Mouse (Mus musculus): ENCODE measurements at regions not wholly inside any gene's neighbourhood (a gene's known extent, or its start where the extent isn't known, plus 50 kb on each side); places are given as distances from the start of the nearest gene placed in this dataset.
"Not testable (repeated sequence)": the region's sequence is repeated elsewhere in the genome, so short reads cannot be mapped to it uniquely, and the experiment has no call there.

DNA sequence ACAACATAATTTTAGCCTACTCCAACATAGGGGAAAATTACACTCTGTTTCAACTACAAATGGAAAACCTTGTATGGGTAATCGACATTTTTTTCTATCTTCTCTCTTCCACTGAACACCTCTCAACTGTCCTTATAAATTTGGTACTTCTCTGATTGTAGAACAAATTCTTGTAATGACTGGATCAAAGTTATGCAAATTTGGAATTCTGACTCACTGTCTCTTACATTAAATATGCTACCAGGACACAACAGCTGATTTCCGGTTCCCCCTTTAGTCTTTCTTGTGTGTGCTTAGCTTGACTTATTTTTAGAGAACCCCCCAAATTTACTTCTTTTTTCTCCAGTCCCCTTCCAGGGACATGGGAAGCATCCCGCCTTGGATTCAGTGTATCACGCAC, 68.2 kb upstream of the Slc44a3 start:
- no peak for DNase-seq (ENCODE audit: extremely low spot score in 1 of 2, low spot score in 2 of 2)
- no peak for TF ChIP-seq CTCF (IDR thresholded peaks at IDR 0.05)
- intact Hi-C loops (cut with DNase I) = no loop called here
- Histone ChIP-seq H3K27ac (no peak overlapping the region), H3K4me3 (no peak overlapping the region)

DNA sequence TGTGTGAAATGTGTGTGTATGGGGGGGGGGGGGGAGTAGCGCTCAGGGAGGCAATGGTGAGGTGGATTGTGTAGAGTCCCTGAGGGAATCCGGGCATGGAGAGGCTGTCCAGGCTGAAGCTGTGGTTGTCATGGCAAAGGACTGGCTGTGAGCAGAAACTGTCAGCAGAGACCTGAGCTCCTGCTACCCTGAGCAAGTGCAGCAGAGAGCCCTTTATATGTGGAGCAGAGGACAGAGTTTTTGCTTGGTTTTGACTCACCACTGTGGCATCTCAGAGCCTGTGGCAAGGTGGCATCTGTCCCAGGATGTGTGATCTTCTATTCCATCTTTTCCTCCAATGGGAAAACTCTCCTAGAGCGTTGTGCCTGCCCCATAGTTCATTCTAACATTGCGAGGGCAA, 65.8 kb upstream of the Slc44a3 start:
- no peak overlapping the region for H3K4me3 ChIP-seq
- no peak for TF ChIP-seq CTCF (IDR thresholded peaks at IDR 0.05)
- H3K27ac ChIP-seq = no peak overlapping the region
- no peak for DNase-seq (ENCODE audit: extremely low spot score in 1 of 2, low spot score in 2 of 2)
- intact Hi-C loops (cut with DNase I) = no loop called here

DNA sequence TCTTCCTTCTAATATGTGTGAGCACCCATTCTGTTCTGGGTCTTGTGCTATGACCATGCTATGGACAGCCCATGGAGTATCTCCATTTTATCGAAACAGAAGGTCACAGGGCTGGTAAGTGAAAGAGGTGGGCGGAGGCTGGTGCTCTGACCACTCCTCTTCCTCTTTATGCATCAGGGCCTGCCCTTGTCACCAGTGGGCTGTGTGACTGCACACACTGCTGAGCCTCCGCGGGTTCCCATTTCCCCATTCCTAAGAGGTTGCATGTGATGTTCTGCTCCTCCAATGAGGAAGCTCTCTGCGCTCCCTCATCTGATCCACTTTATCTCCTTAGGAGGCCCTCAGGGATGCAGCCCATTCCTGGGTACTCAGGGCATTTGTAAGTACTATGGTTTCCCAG, 65.0 kb upstream of the Slc44a3 start:
- H3K27ac ChIP-seq = no peak overlapping the region
- intact Hi-C loops (cut with DNase I) = no loop called here
- no peak for DNase-seq (ENCODE audit: extremely low spot score in 1 of 2, low spot score in 2 of 2)
- TF ChIP-seq CTCF (IDR thresholded peaks at IDR 0.05) = no peak
- H3K4me3 ChIP-seq = no peak overlapping the region

DNA sequence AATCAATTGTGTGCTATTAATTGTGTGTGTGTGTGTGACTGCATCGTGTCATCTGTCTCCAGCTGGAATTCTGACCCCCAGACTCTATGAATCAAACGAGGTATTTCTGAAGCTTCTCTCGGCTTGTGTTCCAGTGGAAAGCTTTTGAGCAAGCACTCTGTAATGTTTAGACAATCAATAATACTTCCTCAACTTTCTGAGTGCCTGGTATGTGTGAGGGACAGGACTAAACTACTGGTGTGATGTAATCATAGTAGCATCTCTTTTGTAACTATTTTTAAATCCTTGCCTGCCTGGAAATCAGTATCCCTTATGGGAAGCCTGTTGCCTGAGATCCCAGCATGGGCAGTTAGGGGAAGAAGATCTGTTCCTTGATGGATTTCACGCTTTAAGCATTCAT, 62.4 kb upstream of the Slc44a3 start:
- intact Hi-C loops (cut with DNase I) = no loop called here
- Histone ChIP-seq H3K4me3 (no peak overlapping the region), H3K27ac (no peak overlapping the region)
- no peak for TF ChIP-seq CTCF (IDR thresholded peaks at IDR 0.05)
- DNase-seq (ENCODE audit: extremely low spot score in 1 of 2, low spot score in 2 of 2) = no peak

DNA sequence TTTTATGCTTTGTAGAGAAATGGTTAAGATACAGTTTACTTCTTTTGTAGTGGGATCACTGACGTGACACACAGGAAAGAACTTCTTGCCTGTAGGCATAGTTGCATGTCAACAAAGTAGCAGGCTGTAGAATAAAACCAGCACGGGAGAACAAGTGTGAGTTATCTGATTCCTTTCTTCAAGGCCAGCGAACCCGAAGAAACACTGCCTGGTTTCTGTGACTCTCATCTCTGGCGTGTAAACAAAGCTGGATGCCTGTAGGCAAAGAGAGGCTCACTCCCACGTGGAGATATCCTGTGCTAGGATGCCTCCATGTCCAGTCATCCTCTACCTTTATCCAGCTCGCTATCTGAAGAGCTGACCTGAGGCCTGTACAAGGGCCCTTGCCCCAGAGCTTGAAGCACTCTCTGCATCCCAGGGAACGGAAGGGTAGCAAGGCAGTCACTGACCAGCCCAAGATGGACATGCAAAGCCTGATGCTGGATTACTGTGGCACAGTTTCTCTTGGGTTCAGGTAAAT, 61.5 kb upstream of the Slc44a3 start:
- no peak overlapping the region for H3K27ac ChIP-seq
- no peak overlapping the region for H3K4me3 ChIP-seq
- DNase-seq (ENCODE audit: extremely low spot score in 1 of 2, low spot score in 2 of 2) = no peak
- intact Hi-C loops (cut with DNase I) = no loop called here
- no peak for TF ChIP-seq CTCF (IDR thresholded peaks at IDR 0.05)

DNA sequence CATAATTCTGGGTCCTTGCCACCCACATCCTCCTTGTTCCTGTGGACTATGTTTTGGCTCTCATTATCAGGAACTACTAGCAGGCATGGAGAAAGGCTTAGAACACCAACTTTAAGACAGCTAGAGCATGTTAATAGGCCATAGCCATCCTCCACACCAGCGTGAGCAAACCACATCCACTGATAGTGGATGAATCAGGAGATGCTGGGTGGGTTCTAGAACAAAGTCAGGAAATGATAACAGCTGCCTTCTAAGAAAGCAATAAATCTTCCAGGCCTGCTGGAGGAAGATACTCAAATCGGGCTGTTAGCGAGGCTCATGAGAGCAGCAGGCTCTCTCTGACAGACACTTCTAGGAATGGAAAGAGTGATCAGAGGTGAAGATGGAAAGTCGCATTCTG, 60.9 kb upstream of the Slc44a3 start:
- intact Hi-C loops (cut with DNase I) = no loop called here
- no peak for TF ChIP-seq CTCF (IDR thresholded peaks at IDR 0.05)
- H3K27ac ChIP-seq = no peak overlapping the region
- DNase-seq (ENCODE audit: extremely low spot score in 1 of 2, low spot score in 2 of 2) = no peak
- no peak overlapping the region for H3K4me3 ChIP-seq

DNA sequence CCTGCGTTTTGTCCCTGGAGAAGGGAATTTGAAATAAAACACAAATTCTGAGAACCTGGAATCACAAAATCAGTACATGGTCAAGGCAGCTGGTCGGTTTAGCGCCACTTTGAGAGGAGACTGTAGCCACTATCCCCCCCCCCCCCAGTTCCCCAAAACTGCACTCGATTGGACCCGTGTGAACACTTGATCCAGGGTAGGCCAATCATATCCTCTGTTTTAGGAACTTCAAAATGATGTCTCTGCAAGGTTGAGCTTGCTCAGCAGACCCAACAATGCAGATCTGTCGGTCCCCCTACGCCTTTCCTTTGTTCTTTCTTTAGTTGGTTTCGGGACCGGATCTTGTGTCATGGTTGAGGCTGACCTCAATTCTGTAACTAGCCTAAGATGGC, 57.3 kb upstream of the Slc44a3 start:
- Histone ChIP-seq H3K27ac (no peak overlapping the region), H3K4me3 (no peak overlapping the region)
- no peak for DNase-seq (ENCODE audit: extremely low spot score in 1 of 2, low spot score in 2 of 2)
- TF ChIP-seq CTCF (IDR thresholded peaks at IDR 0.05) = no peak
- intact Hi-C loops (cut with DNase I) = no loop called here

DNA sequence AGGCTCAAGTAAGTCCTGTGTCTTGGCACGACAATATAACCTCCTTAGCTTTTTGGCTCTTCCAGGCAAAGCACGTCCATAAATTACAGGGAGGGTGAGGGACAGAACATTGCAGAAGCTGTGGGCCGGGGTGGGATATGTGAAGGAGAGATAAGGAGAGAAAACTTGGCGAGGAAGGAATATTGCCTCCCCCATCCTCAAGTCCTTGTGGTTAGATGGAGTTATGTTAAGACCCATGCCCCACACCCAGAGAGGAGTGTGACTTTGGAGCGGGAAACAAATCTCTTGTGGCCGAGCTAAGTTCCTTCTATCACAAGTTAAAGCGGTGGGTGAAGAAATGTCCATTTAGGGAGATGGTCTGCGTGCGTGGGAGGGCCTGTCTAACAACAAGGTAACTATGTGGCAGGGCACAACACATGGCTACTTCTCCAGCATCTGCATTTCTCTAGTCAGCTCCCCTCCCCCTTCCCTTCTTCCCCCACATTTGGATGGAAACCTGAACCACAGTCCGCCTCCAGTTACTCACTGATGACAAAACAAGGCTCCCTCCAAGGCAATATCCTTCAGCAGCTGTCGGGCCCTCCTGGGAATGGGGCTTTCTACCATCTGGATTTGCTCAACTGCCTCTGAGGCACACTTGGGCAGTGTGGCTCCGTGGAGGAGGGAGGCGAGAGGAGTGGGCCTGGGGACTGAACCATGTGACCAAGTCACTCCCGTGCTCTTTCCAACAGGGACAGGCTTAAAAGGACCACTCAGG, 56.7 kb upstream of the Slc44a3 start:
- no peak for DNase-seq (ENCODE audit: extremely low spot score in 1 of 2, low spot score in 2 of 2)
- Histone ChIP-seq H3K27ac (no peak overlapping the region), H3K4me3 (no peak overlapping the region)
- intact Hi-C loops (cut with DNase I) = no loop called here
- no peak for TF ChIP-seq CTCF (IDR thresholded peaks at IDR 0.05)

DNA sequence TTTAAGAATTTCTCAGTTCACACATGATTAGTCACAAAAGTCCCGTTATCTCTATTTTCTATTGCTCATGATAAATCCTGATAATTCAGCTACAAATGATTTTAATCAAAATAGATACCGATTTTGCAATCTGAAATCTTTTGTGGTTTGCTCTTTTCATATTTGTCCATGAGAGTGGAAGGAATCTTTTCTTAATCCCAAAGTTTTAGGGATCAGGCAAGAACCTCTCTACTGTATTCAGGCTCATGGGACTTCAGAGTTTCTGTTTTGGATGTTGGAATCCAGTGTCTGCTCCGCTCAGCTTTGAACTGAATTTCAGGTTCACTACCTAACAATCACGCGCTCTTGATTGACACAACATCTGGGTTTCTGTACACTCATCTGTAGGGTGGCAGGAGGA, 53.1 kb upstream of the Slc44a3 start:
- intact Hi-C loops (cut with DNase I) = no loop called here
- TF ChIP-seq CTCF (IDR thresholded peaks at IDR 0.05) = no peak
- Histone ChIP-seq H3K27ac (no peak overlapping the region), H3K4me3 (no peak overlapping the region)
- DNase-seq (ENCODE audit: extremely low spot score in 1 of 2, low spot score in 2 of 2) = no peak

DNA sequence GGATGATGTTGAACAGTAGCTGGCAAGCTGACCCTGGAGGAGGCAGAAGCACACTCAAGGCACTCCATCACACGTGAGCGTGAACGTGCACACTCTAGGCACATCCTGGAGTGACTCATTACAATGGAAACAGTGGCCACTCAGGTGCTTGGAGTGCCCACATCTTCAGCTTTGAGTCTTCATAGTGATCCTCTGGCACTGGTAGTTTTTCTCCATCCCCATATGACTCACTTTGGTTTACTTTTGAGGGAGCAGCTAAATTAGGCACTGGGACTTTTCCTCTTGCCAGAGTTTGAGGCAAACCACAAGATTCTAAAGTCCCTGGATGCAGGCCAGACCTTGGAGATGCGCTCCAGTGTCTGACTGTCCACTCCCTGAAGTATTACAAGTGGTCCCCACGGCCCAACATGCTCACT, 52.5 kb upstream of the Slc44a3 start:
- DNase-seq (ENCODE audit: extremely low spot score in 1 of 2, low spot score in 2 of 2) = peak in 1 of 2 experiments; percentile 18
- intact Hi-C loops (cut with DNase I) = no loop called here
- H3K27ac ChIP-seq = no peak overlapping the region
- H3K4me3 ChIP-seq = no peak overlapping the region
- TF ChIP-seq CTCF (IDR thresholded peaks at IDR 0.05) = no peak

DNA sequence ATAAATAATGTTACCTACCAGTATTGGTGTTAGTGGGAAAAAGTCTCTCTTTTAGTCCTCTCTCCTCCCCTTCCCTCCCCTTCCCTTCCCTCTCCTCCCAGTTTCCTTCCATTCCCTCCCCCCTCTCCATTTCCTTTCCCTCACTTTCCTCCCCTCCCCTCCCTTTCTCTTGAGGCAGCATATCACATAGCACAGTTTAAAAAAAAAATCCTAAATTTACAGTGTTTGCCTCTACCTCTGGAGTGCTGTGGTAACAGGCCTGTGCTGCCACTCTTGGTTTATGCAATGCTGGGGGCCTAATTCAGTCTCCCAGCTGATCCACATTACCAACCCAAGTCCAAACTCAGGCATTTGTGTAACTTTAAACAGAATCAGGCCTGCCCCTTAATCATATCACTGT, 52.1 kb upstream of the Slc44a3 start:
- no peak overlapping the region for H3K27ac ChIP-seq
- no peak overlapping the region for H3K4me3 ChIP-seq
- no peak for DNase-seq (ENCODE audit: extremely low spot score in 1 of 2, low spot score in 2 of 2)
- no peak for TF ChIP-seq CTCF (IDR thresholded peaks at IDR 0.05)
- intact Hi-C loops (cut with DNase I) = no loop called here

DNA sequence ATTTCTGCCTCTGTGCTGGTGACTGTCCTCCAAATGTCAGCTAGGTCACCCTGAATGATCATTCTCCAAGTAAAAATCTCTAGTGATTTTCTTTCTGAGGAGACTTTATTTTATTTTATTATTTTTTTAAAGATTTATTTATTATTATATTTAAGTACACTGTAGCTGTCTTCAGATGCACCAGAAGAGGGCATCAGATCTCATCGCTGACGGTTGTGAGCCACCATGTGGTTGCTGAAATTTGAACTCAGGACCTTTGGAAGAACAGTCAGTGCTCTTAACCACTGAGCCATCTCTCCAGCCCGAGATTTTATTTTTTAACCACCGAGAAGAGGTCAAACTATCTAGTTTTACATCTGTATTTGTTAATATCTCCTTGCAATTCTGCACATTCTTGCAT, 50.5 kb upstream of the Slc44a3 start:
- intact Hi-C loops (cut with DNase I); H3K27ac ChIP-seq; H3K4me3 ChIP-seq; DNase-seq (ENCODE audit: extremely low spot score in 1 of 2, low spot score in 2 of 2): not testable (repeated sequence)
- peak; percentile 12; the same call in 1 of the 2 replicates for TF ChIP-seq CTCF (IDR thresholded peaks at IDR 0.05)

Data from left cerebral cortex, adult 2 months (tissue).